Mouse (Mus musculus) adrenal gland, postnatal 10 days (tissue): Measurements from ENCODE around the gene Prkd2. TPM values are rescaled to one million over a fixed set of nuclear protein-coding genes. Genes with fewer than 3 reads are reported as not detected.

Source experiments
- DNase-seq: peaks from one replicate; pipeline ENCODE4 v3.0.0; 2021; ENCODE audit warnings: mixed read lengths
- long read RNA-seq, 2 experiments: library from polyadenylated mRNA; stranded (forward); transcript quantifications; one replicate each; pipeline ENCODE4 v2.0.0; 2021
- total RNA-seq, 2 experiments: library from RNA; stranded (reverse); gene quantifications; 2 replicates each; pipeline ENCODE4 v1.2.3; 2021

The Prkd2 gene
- 10 to 100 TPM; 22.2 to 27.2 TPM for total RNA-seq
- long read RNA-seq, experiment 1, transcript Prkd2-202 (19 exons, 3,251 nt), result major isoform, 7 of 31 reads
- long read RNA-seq, experiment 1, partial matches to known transcripts, result 8 of 31 reads
- long read RNA-seq, experiment 1, other reads (novel, unspliced or antisense), result 12 of 31 reads
- long read RNA-seq, experiment 2, transcript Prkd2-202 (19 exons, 3,251 nt), result major isoform, 12 of 34 reads
- long read RNA-seq, experiment 2, transcript Prkd2-201 (18 exons, 3,628 nt), result minor isoform, 9 of 34 reads
- long read RNA-seq, experiment 2, partial matches to known transcripts, result 5 of 34 reads
- long read RNA-seq, experiment 2, other reads (novel, unspliced or antisense), result 6 of 34 reads

DNA sequence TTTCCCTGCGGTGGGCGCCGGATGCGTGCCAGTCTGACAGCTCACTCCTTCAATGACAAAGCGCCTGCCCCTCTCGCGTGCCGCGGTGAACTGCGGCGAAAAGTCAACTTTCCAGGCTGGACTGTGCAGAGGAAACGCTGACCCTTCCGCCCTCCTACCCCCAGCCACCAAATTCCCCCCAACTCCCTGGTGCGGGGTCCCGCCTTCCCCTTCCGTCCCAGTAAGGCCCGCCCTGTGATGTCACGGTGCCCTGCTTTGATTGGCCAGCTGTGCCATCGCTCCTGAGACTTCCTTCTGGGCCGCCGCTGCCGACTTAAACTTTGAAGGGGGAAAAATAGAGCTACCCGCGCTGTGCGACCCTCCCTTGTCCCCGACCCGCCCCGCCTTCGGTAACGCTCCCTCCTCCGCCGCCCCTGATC lies at the start of gene Prkd2:
TSS of gene Prkd2 (plus strand) at position 258 of the 419 bp plus-strand sequence.
- peak; percentile 95 for DNase-seq

GRCm38 (mm10) chr7:16793010-16793725 lies 49.5 kb upstream of the Prkd2 start:
- no peak for DNase-seq

GRCm38 (mm10) chr7:16794886-16795285 lies 47.8 kb upstream of the Prkd2 start:
- DNase-seq, result no peak

GRCm38 (mm10) chr7:16804409-16805028 lies 38.2 kb upstream of the Prkd2 start:
- no peak for DNase-seq

- no peak for DNase-seq
Measured at GRCm38 (mm10) chr7:16807936-16808335, 34.8 kb upstream of the Prkd2 start.

DNA sequence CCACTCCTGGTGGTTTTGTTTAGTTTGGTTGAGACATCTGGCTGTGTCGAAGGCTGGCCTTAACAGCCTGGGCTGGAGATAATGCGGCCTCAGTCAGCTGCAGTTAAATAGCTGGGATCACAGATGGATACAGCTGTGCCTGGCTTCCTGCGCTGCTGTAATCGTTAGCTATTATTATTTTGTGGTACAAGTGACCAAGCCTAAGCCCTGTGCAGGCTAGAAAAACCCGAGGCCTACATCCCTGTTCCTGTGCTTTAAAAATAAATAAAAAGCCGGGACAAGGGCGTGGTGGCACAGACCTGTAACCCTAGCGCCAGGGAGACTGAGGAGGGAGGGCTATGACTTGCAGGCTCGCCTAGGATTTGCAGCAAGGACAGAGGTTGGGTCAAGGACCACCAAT lies 34.1 kb upstream of the Prkd2 start:
- no peak for DNase-seq

GRCm38 (mm10) chr7:16809739-16810138 lies 33.0 kb upstream of the Prkd2 start:
- DNase-seq, result peak; percentile 80

GRCm38 (mm10) chr7:16810399-16810919 lies 32.2 kb upstream of the Prkd2 start:
- no peak for DNase-seq

DNA sequence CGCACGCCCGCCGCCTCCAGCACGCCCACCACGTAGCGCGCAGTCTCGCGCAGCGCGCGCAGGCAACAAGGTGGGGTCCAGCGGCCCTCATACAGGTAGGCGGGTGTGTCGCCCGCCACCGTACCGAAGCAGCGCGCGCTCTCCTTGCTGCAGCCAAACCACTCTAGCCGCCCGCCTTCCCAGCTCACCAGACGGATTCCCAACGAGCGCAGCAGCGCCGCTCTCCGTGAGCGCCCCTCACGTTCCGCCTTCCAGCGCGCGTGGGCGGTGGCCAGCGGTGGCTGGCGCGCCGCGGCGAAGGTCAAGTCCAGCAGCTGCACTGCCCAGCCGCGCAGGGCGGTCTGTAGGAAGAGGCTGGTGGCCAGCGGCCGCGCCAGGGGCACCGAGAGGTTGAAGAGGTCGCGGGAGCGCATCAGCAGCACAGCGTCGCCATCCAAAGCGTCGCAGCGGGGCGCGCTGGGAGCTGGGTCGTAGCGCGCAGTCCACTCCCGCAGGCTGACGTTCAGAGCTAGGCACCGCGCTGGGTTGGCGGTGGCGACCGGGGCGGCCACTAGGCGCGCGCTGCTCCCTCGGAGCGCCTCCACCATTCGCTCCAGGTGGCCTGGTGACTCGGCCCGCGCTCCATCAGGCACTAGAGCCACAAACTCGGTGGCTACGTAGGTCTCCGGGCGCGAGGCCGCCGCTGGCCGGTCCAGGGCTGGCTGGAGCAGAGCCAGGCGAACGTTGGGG lies 31.6 kb upstream of the Prkd2 start:
- DNase-seq, result peak; percentile 42

DNA sequence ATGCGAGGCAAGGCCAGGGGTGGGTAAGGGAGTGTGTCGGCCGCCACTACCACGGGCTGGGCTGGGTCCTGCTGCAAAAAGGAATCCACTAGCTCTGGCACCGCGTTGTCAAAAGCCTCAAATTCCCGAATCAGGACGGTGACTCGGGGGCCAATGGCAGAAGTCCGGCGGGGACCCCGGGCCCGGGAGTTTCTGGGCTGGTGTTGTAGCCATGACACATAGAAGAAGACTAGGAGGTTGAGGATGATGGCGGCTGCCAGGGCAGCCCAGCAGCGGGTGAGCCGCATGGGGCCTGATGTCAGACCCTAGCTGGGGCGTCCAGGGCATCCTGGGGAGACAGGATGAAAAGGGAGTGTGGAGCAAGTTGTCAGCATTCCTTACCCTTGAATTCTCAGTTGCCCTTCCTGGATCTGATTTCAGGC lies 31.0 kb upstream of the Prkd2 start:
- no peak for DNase-seq

GRCm38 (mm10) chr7:16812505-16812904 lies 30.2 kb upstream of the Prkd2 start:
- no peak for DNase-seq

GRCm38 (mm10) chr7:16815351-16815941 lies 27.3 kb upstream of the Prkd2 start, which contains the start of gene Strn4:
Gene Strn4 (plus strand): TSS chr7:16815889.
- no peak for DNase-seq

DNA sequence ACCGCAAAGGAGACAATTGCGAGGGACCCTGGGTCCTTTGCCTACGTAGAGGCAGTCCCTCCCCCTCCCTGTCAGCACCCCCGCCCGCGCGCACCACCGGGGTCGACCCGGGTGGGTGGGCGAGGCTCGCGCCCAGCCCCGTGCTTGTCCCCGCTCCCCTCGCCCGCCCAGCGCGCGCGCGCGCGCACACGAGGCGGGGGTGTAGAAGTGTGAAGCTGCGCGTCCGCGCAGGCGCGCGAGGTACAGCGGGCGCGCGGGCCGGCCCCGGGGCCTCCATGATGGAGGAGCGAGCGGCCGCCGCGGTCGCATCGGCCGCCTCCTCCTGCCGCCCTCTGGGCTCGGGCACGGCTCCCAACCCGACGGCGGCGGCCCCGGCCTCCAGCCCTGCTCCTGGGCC lies 26.6 kb upstream of the Prkd2 start:
- peak; percentile 86 for DNase-seq

DNA sequence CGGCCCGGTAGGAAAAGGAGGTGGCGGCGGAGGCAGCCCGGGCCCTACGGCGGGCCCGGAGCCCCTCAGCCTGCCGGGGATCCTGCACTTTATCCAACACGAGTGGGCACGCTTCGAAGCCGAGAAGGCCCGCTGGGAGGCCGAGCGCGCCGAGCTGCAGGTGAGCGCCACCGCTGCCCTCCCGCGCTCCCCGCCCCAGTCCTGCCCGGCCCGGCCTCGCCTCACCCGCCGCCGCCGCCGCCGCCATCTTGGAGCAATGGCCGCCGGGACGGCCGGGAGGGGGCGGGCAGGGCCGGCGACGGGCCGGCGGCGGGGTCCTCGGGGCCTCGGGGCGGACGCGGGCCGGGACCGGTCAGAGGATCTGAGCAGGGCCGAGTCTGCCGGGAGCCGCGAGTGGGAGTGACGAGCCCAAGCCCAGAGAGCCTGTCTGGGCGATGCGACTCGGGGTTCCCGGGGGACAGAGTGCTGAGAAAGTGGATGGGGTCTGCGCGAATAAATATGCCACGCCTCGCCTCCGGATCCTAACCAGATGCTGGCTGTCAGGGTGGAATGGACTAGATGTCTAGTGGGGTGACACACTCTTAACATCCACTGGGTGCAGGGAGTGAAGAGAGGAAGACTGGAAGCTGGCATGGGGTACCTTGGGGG lies 26.1 kb upstream of the Prkd2 start, which contains the start of gene Fkrp:
TSS of gene Fkrp (minus strand) at position 258 of the 648 bp plus-strand sequence.
- peak; percentile 74 for DNase-seq

DNA sequence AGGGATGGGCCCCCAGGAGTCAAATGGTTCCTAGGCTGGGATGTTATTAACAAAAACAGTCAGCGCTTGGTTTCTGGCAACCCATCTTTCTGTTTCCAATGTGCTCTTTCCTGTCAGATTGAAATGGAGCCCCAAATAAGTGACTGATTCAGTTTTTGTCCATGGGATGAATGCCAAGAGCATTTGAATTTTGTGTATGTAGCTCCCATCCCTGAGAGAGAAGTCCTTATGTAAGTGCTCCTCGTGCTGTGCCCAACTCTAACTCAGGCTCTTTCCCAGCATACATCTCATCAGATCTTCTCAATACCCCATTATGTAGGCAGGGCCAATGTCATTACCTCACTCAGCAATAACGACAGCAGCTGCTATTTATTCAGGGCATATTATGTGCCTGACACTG lies 25.0 kb upstream of the Prkd2 start:
- no peak for DNase-seq

DNA sequence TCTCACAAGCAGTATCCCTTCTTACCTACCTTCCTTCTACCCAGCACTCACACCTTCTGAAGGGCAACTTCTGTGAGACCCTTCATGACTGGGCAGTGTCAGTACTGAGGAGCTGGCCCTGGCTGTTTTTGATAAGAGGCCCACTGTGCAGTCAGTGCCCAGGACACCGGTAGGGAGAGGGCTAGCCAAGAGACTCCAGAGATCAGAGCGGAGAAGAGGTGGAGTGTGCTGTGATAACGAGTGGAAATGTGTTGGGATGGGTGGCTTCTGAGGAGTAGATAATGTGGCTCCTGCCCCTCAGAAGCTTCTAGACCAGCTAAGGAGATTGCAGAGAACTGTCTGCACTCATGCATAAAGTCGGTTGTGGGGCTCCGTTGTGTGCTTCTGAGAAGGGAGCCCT lies 22.9 kb upstream of the Prkd2 start:
- no peak for DNase-seq

DNA sequence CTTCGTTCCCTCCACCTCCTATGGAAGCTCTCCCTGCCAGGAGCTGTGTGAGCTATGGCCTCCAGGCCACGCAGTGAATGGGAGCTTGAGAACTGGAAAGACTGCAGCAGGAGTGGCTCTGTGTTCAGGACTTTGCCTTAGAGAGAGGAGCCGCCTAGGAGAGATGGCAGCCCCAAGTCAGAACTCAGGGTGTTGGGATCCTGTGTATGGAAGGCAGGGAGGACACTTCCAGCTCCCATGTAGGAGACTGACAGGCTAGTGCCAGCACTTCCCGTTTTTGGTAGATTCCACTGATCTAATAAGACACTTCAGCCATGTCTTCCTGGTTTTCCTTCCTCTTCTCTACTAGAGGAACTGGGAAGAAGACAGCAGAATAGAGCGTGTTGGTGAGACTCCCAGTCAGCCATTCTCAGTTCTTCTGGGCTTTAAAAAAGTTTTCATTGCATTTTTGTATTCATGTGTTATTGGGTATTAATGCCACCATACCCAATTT lies 22.4 kb upstream of the Prkd2 start:
- DNase-seq, result no peak

GRCm38 (mm10) chr7:16821091-16821490 lies 21.6 kb upstream of the Prkd2 start:
- no peak for DNase-seq

- no peak for DNase-seq
Measured at GRCm38 (mm10) chr7:16821669-16822101, 21.0 kb upstream of the Prkd2 start.

DNA sequence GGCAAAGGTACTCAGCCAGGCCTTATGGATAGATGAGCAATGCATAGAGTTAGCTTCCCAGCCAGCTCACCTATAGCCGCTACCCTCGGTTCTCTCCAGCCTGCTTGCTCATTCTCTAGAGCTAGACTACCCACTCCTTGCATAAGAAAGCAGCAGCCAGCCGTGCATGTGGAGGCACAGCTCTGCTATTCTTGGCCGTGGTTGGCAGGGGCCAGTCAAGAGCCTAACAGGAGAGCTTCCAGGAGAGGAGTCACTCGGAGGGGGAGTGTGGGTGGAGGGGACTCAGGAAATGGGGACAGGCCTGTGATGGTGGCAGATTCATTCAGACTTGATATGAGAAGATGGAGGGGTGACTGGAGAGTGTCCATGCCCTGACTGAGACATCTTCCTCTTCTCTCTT lies 19.0 kb upstream of the Prkd2 start:
- no peak for DNase-seq

- no peak for DNase-seq
Measured at GRCm38 (mm10) chr7:16825785-16826184, 16.9 kb upstream of the Prkd2 start.
